Mouse (Mus musculus) B cell, adult 2 months (primary cell): ENCODE measurements around the gene Ints1.

Experiments used
- DNase-seq, 2 experiments: peaks; one replicate each; pipeline ENCODE4 v3.0.0; 2022

Ints1 gene

GRCm38 (mm10) chr5:139702905-139703304 lies 72.6 kb downstream of the Ints1 start:
- peak; percentile 36 to 42 for DNase-seq

GRCm38 (mm10) chr5:139702236-139702635 lies 73.2 kb downstream of the Ints1 start:
- DNase-seq: no peak
